Mouse (Mus musculus): ENCODE data around the gene Chrne. TPM values are rescaled to one million over a fixed set of nuclear protein-coding genes. Genes with fewer than 3 reads are reported as not detected.

Chrne gene
- polyA plus RNA-seq, 1 experiment from 2014 or later, result not detected

GRCm38 (mm10) chr11:70605024-70605566 lies 13.9 kb downstream of the Chrne start:
- H3K4me3 ChIP-seq (ENCODE audit: low read depth, low read length), result no peak overlapping the region
- H3K27me3 ChIP-seq (ENCODE audit: control insufficient read depth, insufficient read depth, low read length), result no peaks in the 10 kb centered on the region
- no peak overlapping the region for H3K4me2 ChIP-seq (replicated peaks; ENCODE audit: low read depth)
- TF ChIP-seq EP300 (optimal IDR thresholded peaks at IDR 0.05) (no peak), CTCF (IDR thresholded peaks at IDR 0.05; ENCODE audit: low read depth) (peak; percentile 96)
- WGBS, result 63% methylated on average over 14 of the region's 14 CpGs
- H3K27ac ChIP-seq (replicated peaks), result no peak overlapping the region
- H3K36me3 ChIP-seq (ENCODE audit: control insufficient read depth, insufficient read depth, low read length), result peaks cover 39% of the 10 kb centered on the region
- H3K9ac ChIP-seq (ENCODE audit: low read length), result no peak overlapping the region
- DNase-seq (ENCODE audit: low spot score) (peak; percentile 82), ATAC-seq (ENCODE audit: low FRiP score, low TSS enrichment) (no peak)
- H3K9me3 ChIP-seq (ENCODE audit: control insufficient read depth, low read length), result no peaks in the 10 kb centered on the region
- H3K4me1 ChIP-seq (replicated peaks; ENCODE audit: control insufficient read depth, insufficient read depth), result no peaks in the 10 kb centered on the region

- ATAC-seq (ENCODE audit: low FRiP score, low TSS enrichment) (no peak), DNase-seq (ENCODE audit: low spot score) (no peak)
- no peak for TF ChIP-seq CTCF (IDR thresholded peaks at IDR 0.05; ENCODE audit: low read depth)
- TF ChIP-seq EP300 (optimal IDR thresholded peaks at IDR 0.05), result no peak
- peaks cover 16% of the 10 kb centered on the region for H3K36me3 ChIP-seq (ENCODE audit: control insufficient read depth, insufficient read depth, low read length)
- H3K4me1 ChIP-seq (replicated peaks; ENCODE audit: control insufficient read depth, insufficient read depth), result peaks cover 3% of the 10 kb centered on the region; the same call in 1 of the 2 replicates
- H3K27me3 ChIP-seq (ENCODE audit: control insufficient read depth, insufficient read depth, low read length), result no peaks in the 10 kb centered on the region
- H3K4me2 ChIP-seq (replicated peaks; ENCODE audit: low read depth), result no peak overlapping the region
- 86% methylated on average over 9 of the region's 9 CpGs for WGBS
- no peak overlapping the region for H3K4me3 ChIP-seq (ENCODE audit: low read depth, low read length)
- H3K9ac ChIP-seq (ENCODE audit: low read length), result no peak overlapping the region
- no peak overlapping the region for H3K27ac ChIP-seq (replicated peaks)
- no peaks in the 10 kb centered on the region for H3K9me3 ChIP-seq (ENCODE audit: control insufficient read depth, low read length)
Observed at GRCm38 (mm10) chr11:70598451-70598953, 20.5 kb downstream of the Chrne start.

- H3K9me3 ChIP-seq (ENCODE audit: control insufficient read depth, low read length), result no peaks in the 10 kb centered on the region
- peak; percentile 45; the same call in 1 of the 2 replicates for ATAC-seq (ENCODE audit: low FRiP score, low TSS enrichment)
- no peak overlapping the region for H3K9ac ChIP-seq (ENCODE audit: low read length)
- DNase-seq (ENCODE audit: low spot score), result no peak
- H3K4me3 ChIP-seq (ENCODE audit: low read depth, low read length), result no peak overlapping the region
- TF ChIP-seq EP300 (optimal IDR thresholded peaks at IDR 0.05) (no peak), CTCF (IDR thresholded peaks at IDR 0.05; ENCODE audit: low read depth) (no peak)
- no peaks in the 10 kb centered on the region for H3K27me3 ChIP-seq (ENCODE audit: control insufficient read depth, insufficient read depth, low read length)
- no peak overlapping the region for H3K4me2 ChIP-seq (replicated peaks; ENCODE audit: low read depth)
- peaks cover 3% of the 10 kb centered on the region; the same call in 1 of the 2 replicates for H3K4me1 ChIP-seq (replicated peaks; ENCODE audit: control insufficient read depth, insufficient read depth)
- 75% methylated on average over 6 of the region's 6 CpGs for WGBS
- H3K36me3 ChIP-seq (ENCODE audit: control insufficient read depth, insufficient read depth, low read length), result peaks cover 13% of the 10 kb centered on the region
- H3K27ac ChIP-seq (replicated peaks), result peak overlapping the region; percentile 30; the same call in 1 of the 2 replicates
Observed at GRCm38 (mm10) chr11:70597301-70597700, 21.7 kb downstream of the Chrne start.

GRCm38 (mm10) chr11:70596094-70596493 lies 22.9 kb downstream of the Chrne start:
- Histone ChIP-seq H3K9me3 (ENCODE audit: control insufficient read depth, low read length) (no peaks in the 10 kb centered on the region), H3K27me3 (ENCODE audit: control insufficient read depth, insufficient read depth, low read length) (no peaks in the 10 kb centered on the region), H3K4me2 (replicated peaks; ENCODE audit: low read depth) (no peak overlapping the region), H3K4me1 (replicated peaks; ENCODE audit: control insufficient read depth, insufficient read depth) (peaks cover 3% of the 10 kb centered on the region; the same call in 1 of the 2 replicates), H3K27ac (replicated peaks) (peak overlapping the region; percentile 76), H3K4me3 (ENCODE audit: low read depth, low read length) (no peak overlapping the region), H3K9ac (ENCODE audit: low read length) (no peak overlapping the region), H3K36me3 (ENCODE audit: control insufficient read depth, insufficient read depth, low read length) (peaks cover 5% of the 10 kb centered on the region)
- WGBS, result 53% methylated on average over 4 of the region's 4 CpGs
- DNase-seq (ENCODE audit: low spot score), result peak; percentile 19
- TF ChIP-seq EP300 (optimal IDR thresholded peaks at IDR 0.05) (no peak), CTCF (IDR thresholded peaks at IDR 0.05; ENCODE audit: low read depth) (no peak)
- ATAC-seq (ENCODE audit: low FRiP score, low TSS enrichment), result no peak

DNA sequence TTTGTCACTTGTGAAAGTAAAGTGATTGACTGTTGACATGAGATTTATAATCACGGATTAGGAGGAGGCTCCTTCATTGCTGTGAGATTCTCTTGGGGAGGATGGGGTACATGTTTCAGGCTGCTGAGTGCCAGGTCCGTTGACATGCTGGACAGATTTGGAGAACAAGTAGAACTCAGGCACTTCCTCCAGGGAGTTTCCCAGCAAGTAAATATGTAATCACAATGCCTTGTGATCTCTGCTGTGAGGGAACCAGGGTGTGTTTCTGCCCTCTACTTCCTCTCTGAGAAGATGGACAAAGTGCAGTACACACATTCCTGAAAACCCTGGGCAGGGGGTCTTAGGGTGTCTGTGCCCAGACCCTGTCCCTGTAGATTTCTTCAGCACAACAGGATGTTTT lies 23.4 kb downstream of the Chrne start:
- 33% methylated on average over 2 of the region's 2 CpGs for WGBS
- no peak overlapping the region for H3K9ac ChIP-seq (ENCODE audit: low read length)
- H3K9me3 ChIP-seq (ENCODE audit: control insufficient read depth, low read length), result no peaks in the 10 kb centered on the region
- H3K4me3 ChIP-seq (ENCODE audit: low read depth, low read length), result no peak overlapping the region
- no peak overlapping the region for H3K4me2 ChIP-seq (replicated peaks; ENCODE audit: low read depth)
- H3K27me3 ChIP-seq (ENCODE audit: control insufficient read depth, insufficient read depth, low read length), result no peaks in the 10 kb centered on the region
- DNase-seq (ENCODE audit: low spot score) (peak; percentile 36), ATAC-seq (ENCODE audit: low FRiP score, low TSS enrichment) (peak; percentile 69)
- H3K27ac ChIP-seq (replicated peaks), result peak overlapping the region; percentile 76
- H3K36me3 ChIP-seq (ENCODE audit: control insufficient read depth, insufficient read depth, low read length), result peaks cover 5% of the 10 kb centered on the region
- no peak for TF ChIP-seq EP300 (optimal IDR thresholded peaks at IDR 0.05)
- H3K4me1 ChIP-seq (replicated peaks; ENCODE audit: control insufficient read depth, insufficient read depth), result peaks cover 3% of the 10 kb centered on the region; the same call in 1 of the 2 replicates

- Histone ChIP-seq H3K27ac (replicated peaks) (no peak overlapping the region), H3K9me3 (ENCODE audit: control insufficient read depth, low read length) (no peaks in the 10 kb centered on the region), H3K4me2 (replicated peaks; ENCODE audit: low read depth) (no peak overlapping the region), H3K27me3 (ENCODE audit: control insufficient read depth, insufficient read depth, low read length) (no peaks in the 10 kb centered on the region), H3K9ac (ENCODE audit: low read length) (no peak overlapping the region), H3K36me3 (ENCODE audit: control insufficient read depth, insufficient read depth, low read length) (peaks cover 5% of the 10 kb centered on the region), H3K4me3 (ENCODE audit: low read depth, low read length) (no peak overlapping the region), H3K4me1 (replicated peaks; ENCODE audit: control insufficient read depth, insufficient read depth) (peaks cover 3% of the 10 kb centered on the region; the same call in 1 of the 2 replicates)
- TF ChIP-seq EP300 (optimal IDR thresholded peaks at IDR 0.05), result no peak
- 78% methylated on average over 15 of the region's 15 CpGs for whole genome bisulfite sequencing
- DNase-seq (ENCODE audit: low spot score) (peak; percentile 12), ATAC-seq (ENCODE audit: low FRiP score, low TSS enrichment) (no peak)
Observed at GRCm38 (mm10) chr11:70594253-70594989, 24.6 kb downstream of the Chrne start.

Measured in stomach, postnatal 0 days (tissue).